Mouse (Mus musculus): ENCODE data around the gene Prr5.

GRCm38 (mm10) chr15:84696021-84696420, 26.6 kb downstream of the Prr5 start:
- TF ChIP-seq CTCF (IDR thresholded peaks at IDR 0.05; ENCODE audit: low read depth) (no peak), EP300 (IDR thresholded peaks at IDR 0.05; ENCODE audit: low read depth) (no peak)

Data from liver, postnatal 0 days (tissue).